Mouse (Mus musculus) liver, embryonic 15.5 days (tissue): Measurements from ENCODE around the gene Aif1l. TPM values are rescaled to one million over a fixed set of nuclear protein-coding genes. Genes with fewer than 3 reads are reported as not detected.

ENCODE experiments used
- ATAC-seq: fragments of 200-750 bp; cut with Nextera tagmentation; 2 replicates; pipeline ENCODE4 v1.8.0; 2017; ENCODE audit warnings: moderate number of reproducible peaks, mild to moderate bottlenecking, moderate library complexity; ENCODE audit not compliant: insufficient read depth
- H3K27ac ChIP-seq: fragments of 300-500 bp; sonication (generic); replicated peaks from 2 replicates; pipeline ENCODE4 v1.5.1; 2015; ENCODE audit warnings: mild to moderate bottlenecking, inconsistent platforms
- H3K27me3 ChIP-seq: fragments of 300-500 bp; sonication (generic); 2 replicates; pipeline ENCODE4 v1.6.1; 2015; ENCODE audit warnings: mild to moderate bottlenecking, inconsistent platforms
- H3K36me3 ChIP-seq: fragments of 300-500 bp; sonication (generic); replicated peaks from 2 replicates; pipeline ENCODE4 v1.6.1; 2015; ENCODE audit warnings: moderate library complexity, mild to moderate bottlenecking, inconsistent platforms
- H3K4me1 ChIP-seq: fragments of 300-500 bp; sonication (generic); replicated peaks from 2 replicates; pipeline ENCODE4 v1.6.1; 2015; ENCODE audit warnings: inconsistent platforms
- H3K4me2 ChIP-seq: fragments of 300-500 bp; sonication (generic); 2 replicates; pipeline ENCODE4 v1.6.1; 2015; ENCODE audit warnings: moderate library complexity, mild to moderate bottlenecking, inconsistent platforms
- H3K4me3 ChIP-seq: fragments of 300-500 bp; sonication (generic); replicated peaks from 2 replicates; pipeline ENCODE4 v1.5.1; 2015; ENCODE audit warnings: mild to moderate bottlenecking, inconsistent platforms
- H3K9ac ChIP-seq: fragments of 300-500 bp; sonication (generic); 2 replicates; pipeline ENCODE4 v1.6.1; 2015; ENCODE audit warnings: moderate library complexity, mild to moderate bottlenecking, inconsistent platforms
- H3K9me3 ChIP-seq: fragments of 300-500 bp; sonication (generic); replicated peaks from 2 replicates; pipeline ENCODE4 v1.6.1; 2016; ENCODE audit warnings: inconsistent platforms
- WGBS: fragments of 180-500 bp; shearing (Covaris S2); methylation state at CpG from one replicate; pipeline ENCODE4 v1.1.7; 2015; ENCODE audit warnings: mixed read lengths; ENCODE audit not compliant: insufficient replicate concordance; 5-methylcytosine and 5-hydroxymethylcytosine counted together
- polyA plus RNA-seq: library from polyadenylated mRNA; unstranded; fragments of >200 nt; fragmentation: Nextera tagmentation; extraction: Ambion mirVana; gene quantifications from 2 replicates; pipeline ENCODE4 v1.2.1, GENCODE M21; 2015

Aif1l gene
- polyA plus RNA-seq, 1 experiment from 2014 or later: 1.5 TPM

DNA sequence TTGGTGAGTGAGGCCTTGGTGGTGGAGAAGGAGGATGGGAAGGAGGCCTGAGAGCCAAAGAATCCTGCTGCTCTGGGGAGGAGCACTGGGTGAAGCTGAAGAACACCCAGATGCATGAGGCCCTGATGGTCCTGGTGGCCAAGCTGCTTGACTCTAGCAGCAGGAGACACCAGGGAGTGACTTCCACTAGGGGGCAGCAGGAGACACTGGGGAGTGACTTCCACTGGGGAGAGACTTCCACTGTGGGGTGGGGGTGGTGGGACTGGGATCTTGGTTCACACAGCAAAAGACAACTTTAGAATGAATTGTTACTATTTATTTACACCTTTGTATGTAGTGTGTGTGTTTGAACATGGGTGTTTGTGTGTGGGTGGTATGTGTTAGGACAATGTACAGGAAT is 15.2 kb downstream of the Aif1l start:
- H3K36me3 ChIP-seq: no peaks in the 10 kb centered on the region
- no peaks in the 10 kb centered on the region for H3K27me3 ChIP-seq
- H3K4me2 ChIP-seq: no peak overlapping the region
- no peak overlapping the region for H3K27ac ChIP-seq
- H3K4me3 ChIP-seq: no peak overlapping the region
- H3K9me3 ChIP-seq: no peaks in the 10 kb centered on the region
- no peak for ATAC-seq
- H3K4me1 ChIP-seq: 0 out of 2 replicates have a peak, but pooled peaks cover 9% of the 10 kb centered on the region
- H3K9ac ChIP-seq: no peak overlapping the region

DNA sequence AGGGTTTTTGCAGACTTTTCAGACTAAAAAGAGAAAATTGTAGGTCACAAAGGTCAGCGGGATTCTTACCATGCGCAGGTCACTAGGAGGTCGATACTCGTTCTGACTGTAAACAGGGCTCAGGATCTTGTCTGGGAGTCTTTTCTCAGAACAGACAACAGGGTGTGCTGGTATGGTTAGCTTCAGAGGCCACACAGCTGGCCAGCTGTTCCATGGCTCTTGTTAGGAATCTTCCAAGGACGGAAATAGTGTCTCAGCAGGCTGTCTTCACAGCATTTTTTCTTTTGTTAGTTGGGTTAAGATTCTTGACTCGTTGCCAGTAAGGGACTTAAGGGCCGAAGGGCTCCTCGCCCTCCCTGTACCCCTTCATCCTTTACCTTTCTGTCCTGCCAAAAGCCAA is 16.9 kb downstream of the Aif1l start:
- WGBS: 70% methylated on average over 8 of the region's 8 CpGs
- H3K36me3 ChIP-seq: no peaks in the 10 kb centered on the region
- ATAC-seq: no peak

DNA sequence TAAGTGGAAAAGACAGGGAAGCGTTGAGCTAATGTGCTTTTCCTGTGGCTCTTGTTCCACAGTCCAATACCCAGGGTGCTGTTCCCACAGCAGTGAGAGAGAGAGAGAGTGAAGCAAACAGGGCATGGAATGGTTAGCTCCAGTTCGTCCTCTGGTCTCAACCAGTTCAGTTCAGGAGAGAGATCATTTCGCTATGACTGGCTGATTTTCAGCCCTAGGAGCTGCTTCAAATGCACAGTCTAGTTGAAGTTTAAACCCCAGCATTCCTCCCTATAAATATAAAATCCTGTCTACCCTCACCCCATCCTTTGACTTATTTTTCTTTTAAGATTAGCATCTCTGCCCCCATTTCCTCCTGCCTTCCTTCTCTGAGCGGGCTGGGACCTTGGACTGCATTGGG is 22.6 kb downstream of the Aif1l start:
- H3K36me3 ChIP-seq: peaks cover 13% of the 10 kb centered on the region
- H3K4me2 ChIP-seq: no peak overlapping the region
- no peak overlapping the region for H3K27ac ChIP-seq
- peaks cover 11% of the 10 kb centered on the region; the same call in 1 of the 2 replicates for H3K27me3 ChIP-seq
- no peak overlapping the region for H3K9ac ChIP-seq
- no peaks in the 10 kb centered on the region for H3K9me3 ChIP-seq
- no peak overlapping the region for H3K4me3 ChIP-seq
- peaks cover 31% of the 10 kb centered on the region for H3K4me1 ChIP-seq
- WGBS: 59% methylated on average over 4 of the region's 4 CpGs
- no peak for ATAC-seq

More for the DNA sequence above, 16.9 kb downstream of the Aif1l start:
- Histone ChIP-seq H3K9ac (no peak overlapping the region), H3K4me3 (no peak overlapping the region), H3K4me1 (0 out of 2 replicates have a peak, but pooled peaks cover 4% of the 10 kb centered on the region), H3K9me3 (no peaks in the 10 kb centered on the region), H3K27ac (no peak overlapping the region), H3K27me3 (peaks cover 11% of the 10 kb centered on the region; the same call in 1 of the 2 replicates), H3K4me2 (no peak overlapping the region)

GRCm38 (mm10) chr2:31974141-31974808 is 24.3 kb downstream of the Aif1l start, which contains the start of gene Nup214:
Nup214 (plus strand) TSS chr2:31974436.
- ATAC-seq: peak; percentile 100
- H3K27ac ChIP-seq: peak within 1 kb of the TSS; percentile 49; the same call in 1 of the 2 replicates
- under 1% methylated on average over 60 of the region's 60 CpGs for WGBS
- peak within 1 kb of the TSS; percentile 92 for H3K4me2 ChIP-seq
- H3K4me1 ChIP-seq: peaks cover 31% of the 10 kb centered on the region
- peaks cover 29% of the 10 kb centered on the region for H3K36me3 ChIP-seq
- H3K9ac ChIP-seq: peak within 1 kb of the TSS; percentile 82
- H3K4me3 ChIP-seq: peak within 1 kb of the TSS; percentile 83
- H3K9me3 ChIP-seq: no peaks in the 10 kb centered on the region
- peaks cover 11% of the 10 kb centered on the region; the same call in 1 of the 2 replicates for H3K27me3 ChIP-seq

DNA sequence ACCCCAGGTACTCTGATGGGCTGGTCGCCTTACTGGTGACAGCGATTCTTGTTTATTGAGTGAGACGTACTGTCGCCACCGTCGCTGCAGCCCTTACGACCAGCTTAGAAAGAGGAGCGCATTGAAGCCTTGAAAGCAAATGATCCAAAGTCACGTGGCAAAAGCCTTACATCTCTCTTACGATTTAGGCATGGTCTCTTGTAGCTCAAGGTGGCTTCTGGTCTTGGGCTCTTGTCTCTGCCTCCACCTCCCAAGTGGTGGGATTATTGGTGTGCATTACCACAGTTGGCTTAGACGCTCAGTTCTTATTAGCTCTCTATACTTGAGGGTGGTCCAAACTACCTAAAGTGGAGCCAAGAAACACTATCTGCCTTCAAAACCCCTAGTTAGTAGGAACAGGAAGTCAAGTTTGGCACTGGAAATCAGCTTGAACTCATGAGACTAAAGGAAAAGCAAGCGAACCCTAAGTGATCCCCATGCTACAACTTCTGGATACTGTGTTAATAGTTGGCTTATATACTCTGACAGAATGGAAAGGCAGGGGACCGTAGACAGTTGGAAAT is 25.0 kb downstream of the Aif1l start:
- Histone ChIP-seq H3K27ac (peak overlapping the region; percentile 45; the same call in 1 of the 2 replicates), H3K9ac (peak overlapping the region; percentile 82), H3K36me3 (peaks cover 36% of the 10 kb centered on the region), H3K27me3 (peaks cover 11% of the 10 kb centered on the region; the same call in 1 of the 2 replicates), H3K9me3 (no peaks in the 10 kb centered on the region), H3K4me3 (peak overlapping the region; percentile 83), H3K4me2 (peak overlapping the region; percentile 92), H3K4me1 (peaks cover 31% of the 10 kb centered on the region)
- no peak for ATAC-seq
- 6% methylated on average over 13 of the region's 13 CpGs for WGBS

GRCm38 (mm10) chr2:31987774-31988173 is 37.8 kb downstream of the Aif1l start:
- 84% methylated on average over 1 of the region's 1 CpGs for WGBS
- H3K36me3 ChIP-seq: peaks cover 98% of the 10 kb centered on the region
- no peak overlapping the region for H3K4me2 ChIP-seq
- no peak for ATAC-seq
- H3K27me3 ChIP-seq: no peaks in the 10 kb centered on the region
- no peak overlapping the region for H3K27ac ChIP-seq
- H3K4me3 ChIP-seq: no peak overlapping the region
- H3K4me1 ChIP-seq: no peaks in the 10 kb centered on the region
- H3K9me3 ChIP-seq: no peaks in the 10 kb centered on the region
- no peak overlapping the region for H3K9ac ChIP-seq

DNA sequence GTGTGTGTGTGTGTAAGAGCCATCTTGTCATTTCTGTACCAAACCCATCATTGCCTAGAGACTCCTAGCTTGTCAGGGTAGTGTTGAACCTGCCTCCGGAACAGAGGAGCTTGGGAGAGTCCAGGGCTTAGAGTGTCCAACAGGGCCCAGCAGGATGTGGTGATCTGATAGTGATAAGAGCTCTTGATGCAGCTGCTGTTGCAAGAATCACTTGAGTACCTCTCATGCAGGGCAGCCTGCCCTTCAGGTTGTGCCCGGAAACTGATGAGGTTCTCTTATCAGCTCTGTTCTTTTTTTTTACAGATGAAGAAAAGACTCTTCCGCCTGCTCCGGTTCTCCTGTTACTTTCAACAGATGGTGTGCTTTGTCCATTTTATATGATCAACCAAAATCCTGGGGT is 41.0 kb downstream of the Aif1l start:
- Histone ChIP-seq H3K9ac (no peak overlapping the region), H3K4me3 (no peak overlapping the region), H3K36me3 (peaks cover 96% of the 10 kb centered on the region), H3K27ac (no peak overlapping the region), H3K9me3 (no peaks in the 10 kb centered on the region), H3K4me2 (no peak overlapping the region), H3K27me3 (no peaks in the 10 kb centered on the region), H3K4me1 (no peaks in the 10 kb centered on the region)
- 87% methylated on average over 4 of the region's 4 CpGs for WGBS
- ATAC-seq: no peak

- Histone ChIP-seq H3K4me3 (no peak overlapping the region), H3K36me3 (peaks cover 96% of the 10 kb centered on the region), H3K27me3 (no peaks in the 10 kb centered on the region), H3K4me1 (no peaks in the 10 kb centered on the region), H3K9ac (no peak overlapping the region), H3K4me2 (no peak overlapping the region), H3K27ac (no peak overlapping the region), H3K9me3 (no peaks in the 10 kb centered on the region)
- 89% methylated on average over 9 of the region's 9 CpGs for WGBS
- no peak for ATAC-seq
Observed at GRCm38 (mm10) chr2:31994896-31995295, 45.0 kb downstream of the Aif1l start.

DNA sequence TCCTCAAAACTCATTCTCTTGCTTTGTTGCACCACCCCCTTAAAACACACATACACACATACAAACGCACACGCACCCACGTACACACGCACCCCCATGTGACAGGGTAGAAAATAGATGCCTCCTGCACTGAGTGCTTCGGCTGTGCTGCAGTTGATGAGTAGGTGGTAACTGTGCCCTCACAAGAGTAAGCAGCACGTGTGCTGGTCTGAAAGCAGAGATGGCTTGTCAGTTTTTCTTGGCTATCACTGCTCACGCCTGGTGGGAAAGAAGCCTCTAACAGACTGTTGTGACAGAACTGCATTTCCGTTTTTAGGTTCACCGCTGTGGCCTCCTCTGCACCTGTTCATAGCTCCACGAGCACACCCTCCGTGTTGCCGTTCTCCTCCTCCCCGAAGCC is 46.1 kb downstream of the Aif1l start:
- no peak overlapping the region for H3K27ac ChIP-seq
- no peaks in the 10 kb centered on the region for H3K9me3 ChIP-seq
- H3K4me3 ChIP-seq: no peak overlapping the region
- H3K9ac ChIP-seq: no peak overlapping the region
- WGBS: 88% methylated on average over 13 of the region's 13 CpGs
- no peak overlapping the region for H3K4me2 ChIP-seq
- H3K36me3 ChIP-seq: peaks cover 96% of the 10 kb centered on the region
- H3K27me3 ChIP-seq: no peaks in the 10 kb centered on the region
- H3K4me1 ChIP-seq: no peaks in the 10 kb centered on the region
- no peak for ATAC-seq

DNA sequence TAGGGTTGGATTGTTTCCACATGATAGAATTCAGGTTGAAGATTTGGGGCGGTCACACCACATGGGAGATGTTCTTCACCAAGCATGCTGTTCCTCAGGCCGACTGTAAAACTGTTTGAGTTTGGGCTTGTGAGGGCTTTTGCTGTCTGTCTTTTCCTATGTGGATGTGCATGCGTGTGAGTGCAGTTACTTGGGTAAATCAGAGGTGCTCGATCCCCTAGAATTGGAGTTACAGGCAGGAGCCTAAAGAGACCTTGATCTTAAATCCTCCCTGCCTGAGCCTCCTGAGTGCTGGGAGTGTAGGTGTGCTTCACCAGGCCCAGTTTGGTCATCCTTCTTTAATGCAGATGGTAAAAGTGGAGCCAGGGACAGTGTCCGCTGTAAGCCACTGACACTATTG is 47.6 kb downstream of the Aif1l start:
- Histone ChIP-seq H3K4me2 (no peak overlapping the region), H3K9ac (no peak overlapping the region)
- WGBS: 78% methylated on average over 5 of the region's 5 CpGs

DNA sequence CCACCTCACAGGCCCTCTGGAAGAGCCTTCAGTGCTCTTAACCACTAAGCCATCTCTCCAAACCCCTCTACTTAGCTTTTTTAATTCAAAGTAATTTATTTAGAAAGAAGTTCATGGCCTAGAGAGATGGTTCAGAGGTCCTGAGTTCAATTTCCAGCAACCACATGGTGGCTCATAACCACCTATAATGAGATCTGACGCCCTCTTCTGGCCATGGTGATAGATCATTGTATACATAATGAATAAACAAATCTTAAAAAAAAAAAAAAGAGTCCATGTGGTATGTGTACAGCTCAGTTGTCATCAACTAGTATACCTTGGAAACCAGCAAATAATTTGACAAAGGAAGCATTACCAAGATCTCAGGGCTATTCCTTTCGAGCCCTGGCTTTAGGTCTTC is 48.5 kb downstream of the Aif1l start:
- H3K4me3 ChIP-seq: no peak overlapping the region
- H3K36me3 ChIP-seq: peaks cover 88% of the 10 kb centered on the region
- H3K4me1 ChIP-seq: no peaks in the 10 kb centered on the region
- H3K9me3 ChIP-seq: no peaks in the 10 kb centered on the region
- no peak overlapping the region for H3K4me2 ChIP-seq
- ATAC-seq: no peak
- no peak overlapping the region for H3K27ac ChIP-seq
- H3K9ac ChIP-seq: no peak overlapping the region
- 64% methylated on average over 2 of the region's 2 CpGs for WGBS
- no peaks in the 10 kb centered on the region for H3K27me3 ChIP-seq

More for the DNA sequence above, 47.6 kb downstream of the Aif1l start:
- Histone ChIP-seq H3K4me3 (no peak overlapping the region), H3K27me3 (no peaks in the 10 kb centered on the region), H3K36me3 (peaks cover 88% of the 10 kb centered on the region), H3K27ac (no peak overlapping the region), H3K4me1 (no peaks in the 10 kb centered on the region), H3K9me3 (no peaks in the 10 kb centered on the region)
- no peak for ATAC-seq
